Mouse (Mus musculus) kidney, postnatal 0 days (tissue): ENCODE measurements at regions not wholly inside any gene's neighbourhood (a gene's known extent, or its start where the extent isn't known, plus 50 kb on each side); places are given as distances from the start of the nearest gene placed in this dataset.

Experiments
- ATAC-seq: fragments of 200-750 bp; cut with Nextera tagmentation; replicated peaks from 2 replicates; pipeline ENCODE4 v1.8.0; 2017; ENCODE audit warnings: low read depth, moderate number of reproducible peaks, moderate TSS enrichment, moderate library complexity; ENCODE audit not compliant: low FRiP score
- DNase-seq: peaks from one replicate; pipeline ENCODE4 v3.0.0-alpha.2; 2016; ENCODE audit warnings: low spot score
- H3K27ac ChIP-seq: fragments of 300-500 bp; sonication (generic); 2 replicates; pipeline ENCODE4 v1.5.1; 2014; ENCODE audit warnings: mild to moderate bottlenecking
- H3K27me3 ChIP-seq: fragments of 300-500 bp; sonication (generic); 2 replicates; pipeline ENCODE4 v1.6.1; 2014; ENCODE audit warnings: low read length, mixed read lengths; ENCODE audit not compliant: insufficient read depth
- H3K36me3 ChIP-seq: fragments of 300-500 bp; sonication (generic); 2 replicates; pipeline ENCODE4 v1.6.1; 2014; ENCODE audit warnings: low read length, mixed read lengths; ENCODE audit not compliant: insufficient read depth
- H3K4me1 ChIP-seq: fragments of 300-500 bp; sonication (generic); replicated peaks from 2 replicates; pipeline ENCODE4 v1.6.1; 2014; ENCODE audit warnings: antibody characterized with exemption, low read length, mixed read lengths; ENCODE audit not compliant: insufficient read depth
- H3K4me2 ChIP-seq: fragments of 300-500 bp; sonication (generic); 2 replicates; pipeline ENCODE4 v1.6.1; 2014; ENCODE audit warnings: mild to moderate bottlenecking, low read length, moderate library complexity, mixed read lengths
- H3K4me3 ChIP-seq: fragments of 300-500 bp; sonication (generic); replicated peaks from 2 replicates; pipeline ENCODE4 v1.5.1; 2014; ENCODE audit warnings: low read depth, low read length
- H3K9ac ChIP-seq: fragments of 300-500 bp; sonication (generic); 2 replicates; pipeline ENCODE4 v1.6.1; 2014; ENCODE audit warnings: low read depth, low read length
- H3K9me3 ChIP-seq: fragments of 300-500 bp; sonication (generic); replicated peaks from 2 replicates; pipeline ENCODE4 v1.6.1; 2016; ENCODE audit warnings: low read length, inconsistent platforms, mixed read lengths
- CTCF ChIP-seq: IDR thresholded peaks from 2 replicates; pipeline ENCODE4 v1.5.1; 2016; ENCODE audit warnings: antibody characterized with exemption, low read depth, mild to moderate bottlenecking, moderate library complexity
- WGBS: fragments of 180-500 bp; shearing (Covaris S2); extraction: QIAGEN DNeasy Blood & Tissue Kit; methylation state at CpG from one replicate; pipeline ENCODE4 v1.1.7; 2014; 5-methylcytosine and 5-hydroxymethylcytosine counted together

- no peaks in the 10 kb centered on the region for H3K4me1 ChIP-seq
- peak; percentile 57 for TF ChIP-seq CTCF
- H3K4me3 ChIP-seq = no peak overlapping the region
- H3K27me3 ChIP-seq = no peaks in the 10 kb centered on the region
- no peak overlapping the region for H3K27ac ChIP-seq
- no peak overlapping the region for H3K4me2 ChIP-seq
- no peaks in the 10 kb centered on the region for H3K36me3 ChIP-seq
- H3K9ac ChIP-seq = no peak overlapping the region
- DNase-seq = no peak
- no peak for ATAC-seq
- WGBS = 53% methylated on average over 4 of the region's 4 CpGs
- H3K9me3 ChIP-seq = no peaks in the 10 kb centered on the region
Observed at GRCm38 (mm10) chr1:61101679-61102078, 124.0 kb downstream of the Icos start.

DNA sequence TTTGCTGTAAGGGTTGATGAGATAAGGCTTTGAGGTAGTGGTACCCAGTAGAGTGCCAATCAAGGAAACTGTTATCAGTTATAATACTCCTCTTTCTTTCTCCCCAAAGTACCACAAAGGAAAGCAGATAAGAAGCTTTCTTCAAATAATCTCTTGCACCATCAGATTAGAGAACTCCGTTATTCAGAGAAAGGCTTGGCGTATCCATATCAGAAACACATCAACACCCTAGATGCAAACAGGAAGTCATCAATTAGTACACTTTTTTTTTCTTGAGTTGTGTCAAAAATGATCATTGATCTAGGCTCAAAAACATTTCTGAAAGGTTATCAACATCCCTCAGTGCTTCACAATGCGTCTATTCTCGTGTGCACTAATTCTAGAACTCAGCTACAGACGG is 124.6 kb downstream of the Icos start:
- Histone ChIP-seq H3K27me3 (no peaks in the 10 kb centered on the region), H3K27ac (no peak overlapping the region)

GRCm38 (mm10) chr1:61103581-61103980 is 125.9 kb downstream of the Icos start:
- ATAC-seq = no peak
- WGBS = 74% methylated on average over 12 of the region's 12 CpGs
- no peaks in the 10 kb centered on the region for H3K9me3 ChIP-seq

More for the DNA sequence above, 124.6 kb downstream of the Icos start:
- no peaks in the 10 kb centered on the region for H3K4me1 ChIP-seq
- H3K9me3 ChIP-seq = no peaks in the 10 kb centered on the region
- DNase-seq = no peak
- WGBS = 86% methylated on average over 5 of the region's 5 CpGs
- H3K9ac ChIP-seq = no peak overlapping the region
- H3K4me3 ChIP-seq = no peak overlapping the region
- no peaks in the 10 kb centered on the region for H3K36me3 ChIP-seq
- no peak for ATAC-seq
- no peak for TF ChIP-seq CTCF
- no peak overlapping the region for H3K4me2 ChIP-seq

DNA sequence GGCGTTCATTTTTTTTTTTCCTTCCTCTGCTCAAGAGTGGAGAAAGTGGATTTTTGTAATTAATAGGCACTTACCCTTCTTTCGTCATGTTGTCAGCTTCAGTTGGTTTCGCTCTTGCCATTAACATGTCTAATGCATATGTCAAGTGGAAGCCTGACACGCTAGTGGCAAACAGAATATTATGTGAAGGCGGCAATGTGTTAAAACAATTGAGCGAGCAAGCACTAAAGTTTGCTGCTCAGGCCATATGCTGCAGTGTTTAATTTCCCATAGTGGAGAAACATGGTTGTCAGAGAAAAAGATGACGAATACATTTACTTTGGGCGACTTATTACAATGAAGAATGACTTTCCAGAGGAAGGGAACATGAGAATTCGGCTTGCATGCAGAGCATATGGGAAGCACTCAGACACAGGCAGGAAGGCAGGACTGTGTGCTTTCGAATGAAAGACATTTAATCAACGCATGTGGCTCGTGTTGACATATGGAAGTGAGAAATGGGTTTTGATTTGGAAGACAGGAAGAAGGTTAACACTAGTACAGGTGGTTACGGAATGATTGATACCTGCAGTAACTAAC is 134.1 kb downstream of the Icos start:
- Histone ChIP-seq H3K36me3 (no peaks in the 10 kb centered on the region), H3K9ac (no peak overlapping the region), H3K4me2 (no peak overlapping the region), H3K4me3 (no peak overlapping the region), H3K4me1 (no peaks in the 10 kb centered on the region), H3K27me3 (no peaks in the 10 kb centered on the region), H3K27ac (no peak overlapping the region), H3K9me3 (no peaks in the 10 kb centered on the region)
- 83% methylated on average over 13 of the region's 13 CpGs for WGBS
- no peak for TF ChIP-seq CTCF
- DNase-seq (no peak), ATAC-seq (no peak)

More at GRCm38 (mm10) chr1:61103581-61103980, 125.9 kb downstream of the Icos start:
- no peak overlapping the region for H3K4me3 ChIP-seq
- H3K4me2 ChIP-seq = no peak overlapping the region
- TF ChIP-seq CTCF = no peak
- DNase-seq = no peak
- H3K9ac ChIP-seq = no peak overlapping the region
- no peak overlapping the region for H3K27ac ChIP-seq
- H3K36me3 ChIP-seq = no peaks in the 10 kb centered on the region
- H3K4me1 ChIP-seq = no peaks in the 10 kb centered on the region
- no peaks in the 10 kb centered on the region for H3K27me3 ChIP-seq

GRCm38 (mm10) chr1:61117535-61117934 is 139.8 kb downstream of the Icos start:
- Histone ChIP-seq H3K27me3 (no peaks in the 10 kb centered on the region), H3K27ac (no peak overlapping the region), H3K4me2 (no peak overlapping the region), H3K4me3 (no peak overlapping the region), H3K36me3 (no peaks in the 10 kb centered on the region), H3K9ac (no peak overlapping the region), H3K4me1 (no peaks in the 10 kb centered on the region), H3K9me3 (no peaks in the 10 kb centered on the region)
- DNase-seq (no peak), ATAC-seq (no peak)
- TF ChIP-seq CTCF = no peak
- WGBS = 34% methylated on average over 10 of the region's 10 CpGs

DNA sequence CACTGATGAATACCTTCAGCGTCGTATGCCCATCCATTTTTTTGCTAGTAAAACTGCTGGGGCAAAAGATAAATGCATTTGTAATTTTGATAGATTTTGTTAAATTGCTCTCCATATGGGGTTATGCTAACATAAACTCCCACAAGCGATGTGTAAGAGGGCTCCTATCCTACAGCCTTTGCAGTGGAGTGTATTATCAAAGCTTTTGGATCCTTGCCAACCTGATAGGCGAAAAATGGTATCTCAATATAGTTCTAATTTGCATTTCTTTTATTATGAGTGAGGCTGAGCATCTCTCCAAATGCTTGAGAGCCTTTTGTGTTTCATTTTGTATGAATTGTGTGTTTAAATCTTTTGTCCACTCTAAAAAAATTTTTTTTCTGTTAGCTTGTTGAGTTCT is 140.3 kb downstream of the Icos start:
- DNase-seq = no peak
- Histone ChIP-seq H3K9me3 (no peaks in the 10 kb centered on the region), H3K9ac (no peak overlapping the region), H3K27ac (no peak overlapping the region), H3K4me2 (no peak overlapping the region), H3K4me3 (no peak overlapping the region), H3K4me1 (no peaks in the 10 kb centered on the region), H3K36me3 (no peaks in the 10 kb centered on the region), H3K27me3 (no peaks in the 10 kb centered on the region)
- TF ChIP-seq CTCF = no peak
- WGBS = 76% methylated on average over 4 of the region's 4 CpGs
- no peak for ATAC-seq

- no peak for ATAC-seq
- Histone ChIP-seq H3K4me2 (no peak overlapping the region), H3K27me3 (no peaks in the 10 kb centered on the region), H3K4me1 (no peaks in the 10 kb centered on the region), H3K9ac (no peak overlapping the region), H3K9me3 (no peaks in the 10 kb centered on the region), H3K27ac (no peak overlapping the region), H3K4me3 (no peak overlapping the region), H3K36me3 (no peaks in the 10 kb centered on the region)
- TF ChIP-seq CTCF = no peak
- WGBS = 86% methylated on average over 4 of the region's 4 CpGs
- DNase-seq = no peak
Observed at GRCm38 (mm10) chr1:61121480-61121879, 143.8 kb downstream of the Icos start.
